Mouse (Mus musculus): ENCODE data around the gene Dnajb8. TPM values are rescaled to one million over a fixed set of nuclear protein-coding genes. Genes with fewer than 3 reads are reported as not detected.

Gene Dnajb8
- total RNA-seq, 4 experiments from 2014 or later = not detected

DNA sequence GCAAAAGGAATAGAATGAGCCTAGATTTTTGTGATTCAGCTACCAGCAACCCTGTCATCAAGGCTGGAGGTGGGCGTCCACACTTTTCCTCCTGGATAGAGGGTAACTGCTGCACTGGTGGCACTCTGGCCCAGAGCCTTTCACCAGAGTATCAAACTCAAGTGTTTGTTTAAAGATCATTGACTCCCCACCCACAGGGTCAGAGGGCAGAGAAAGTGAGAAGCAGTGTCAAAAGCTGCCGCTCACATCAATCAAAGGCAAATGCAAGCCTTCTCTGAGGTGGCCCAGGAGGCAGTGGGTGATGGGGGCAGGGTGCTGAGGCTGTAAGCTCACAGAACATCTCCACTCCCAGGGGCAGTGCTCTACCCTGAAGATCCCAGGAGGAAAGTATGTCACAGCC, 77.4 kb downstream of the Dnajb8 start:
- no peak for DNase-seq

DNA sequence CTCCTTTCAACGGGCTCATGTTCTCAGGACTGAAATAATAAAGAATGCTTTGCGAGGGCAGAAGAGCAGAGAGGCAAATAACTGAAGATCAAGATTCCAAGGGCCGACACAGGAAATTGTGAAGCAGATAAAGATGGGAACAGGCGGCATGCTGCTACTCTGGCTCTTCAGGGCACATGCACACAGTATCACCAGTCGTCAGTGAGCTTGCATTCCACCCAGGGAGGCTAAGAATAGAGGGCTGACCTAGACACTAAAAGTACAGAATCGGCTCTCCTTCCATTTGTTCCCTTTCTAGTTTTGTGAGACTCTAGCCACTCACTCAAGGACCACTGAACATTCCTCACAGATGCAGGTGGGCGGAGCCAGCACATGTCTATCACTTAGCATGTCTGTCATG, 79.2 kb downstream of the Dnajb8 start:
- no peak for DNase-seq

Other genes with a start within 250 kb of the Dnajb8 start
- gene H1fx, start 240.6 kb upstream of the Dnajb8 start, total RNA-seq (2022) = 10 to 100 TPM in 1 of 4 experiments, 1 to 10 TPM in 3; 4.4 to 10.0 (median 7.4) TPM
- 100 to 1,000 TPM; 310 to 390 (median 354) TPM for gene Rab7, start 177.0 kb upstream of the Dnajb8 start, total RNA-seq (2022)
- 100 to 1,000 TPM; 275 to 361 (median 317) TPM for gene Rpn1, start 137.8 kb upstream of the Dnajb8 start, total RNA-seq (2022)
- gene Gata2, start 28.4 kb upstream of the Dnajb8 start, total RNA-seq (2022) = 10 to 100 TPM; 29.3 to 72.4 (median 56.5) TPM
- gene Eefsec, start 224.3 kb downstream of the Dnajb8 start, total RNA-seq (2022) = 10 to 100 TPM; 17.7 to 22.6 (median 19.1) TPM
- gene Ruvbl1, start 243.1 kb downstream of the Dnajb8 start, total RNA-seq (2022) = 10 to 100 TPM; 32.4 to 39.5 (median 35.0) TPM